Mouse (Mus musculus) forebrain, embryonic 14.5 days (tissue): ENCODE measurements around the gene Aldh3a1. TPM values are rescaled to one million over a fixed set of nuclear protein-coding genes. Genes with fewer than 3 reads are reported as not detected.
"Not testable (repeated sequence)": the region's sequence is repeated elsewhere in the genome, so short reads cannot be mapped to it uniquely, and the experiment has no call there.

Experiments used
- ATAC-seq: fragments of 200-750 bp; cut with Nextera tagmentation; 2 replicates; pipeline ENCODE4 v1.8.0; 2017; ENCODE audit warnings: mild to moderate bottlenecking, moderate library complexity
- DNase-seq: peaks from one replicate; pipeline ENCODE4 v3.0.0-alpha.2; 2015; ENCODE audit warnings: low spot score
- H3K27ac ChIP-seq: fragments of 300-500 bp; sonication (generic); 2 replicates; pipeline ENCODE4 v1.5.1; 2014; ENCODE audit warnings: low read depth, mild to moderate bottlenecking, control low read depth, low read length, moderate library complexity
- H3K27me3 ChIP-seq: fragments of 300-500 bp; sonication (generic); replicated peaks from 2 replicates; pipeline ENCODE4 v1.6.1; 2014; ENCODE audit warnings: low read length, control low read depth, mixed read lengths; ENCODE audit not compliant: control insufficient read depth, insufficient read depth
- H3K36me3 ChIP-seq: fragments of 300-500 bp; sonication (generic); 2 replicates; pipeline ENCODE4 v1.6.1; 2014; ENCODE audit warnings: low read length, control low read depth; ENCODE audit not compliant: control insufficient read depth, insufficient read depth
- H3K4me1 ChIP-seq: fragments of 300-500 bp; sonication (generic); 2 replicates; pipeline ENCODE4 v1.6.1; 2014; ENCODE audit warnings: antibody characterized with exemption, low read length, control low read depth; ENCODE audit not compliant: control insufficient read depth, insufficient read depth
- H3K4me2 ChIP-seq: fragments of 300-500 bp; sonication (generic); 2 replicates; pipeline ENCODE4 v1.6.1; 2014; ENCODE audit warnings: mild to moderate bottlenecking, control low read depth, low read length
- H3K4me3 ChIP-seq: fragments of 300-500 bp; sonication (generic); 2 replicates; pipeline ENCODE4 v1.5.1; 2014; ENCODE audit warnings: low read depth, low read length, control low read depth
- H3K9ac ChIP-seq: fragments of 300-500 bp; sonication (generic); 2 replicates; pipeline ENCODE4 v1.6.1; 2014; ENCODE audit warnings: mild to moderate bottlenecking, low read length, control low read depth, moderate library complexity
- H3K9me3 ChIP-seq: fragments of 300-500 bp; sonication (generic); replicated peaks from 2 replicates; pipeline ENCODE4 v1.6.1; 2016; ENCODE audit warnings: low read length, control low read depth, mixed read lengths; ENCODE audit not compliant: control insufficient read depth
- WGBS: fragments of 180-500 bp; shearing (Covaris S2); extraction: QIAGEN DNeasy Blood & Tissue Kit; methylation state at CpG from one replicate; pipeline ENCODE4 v1.1.7; 2014; 5-methylcytosine and 5-hydroxymethylcytosine counted together
- polyA plus RNA-seq: library from polyadenylated mRNA; unstranded; fragments of >200 nt; fragmentation: Nextera tagmentation; extraction: Ambion mirVana; gene quantifications from 2 replicates; pipeline ENCODE4 v1.2.1, GENCODE M21; 2014

Aldh3a1 gene
- polyA plus RNA-seq, 1 experiment from 2014 or later, result not detected

GRCm38 (mm10) chr11:61173477-61173876 is 33.9 kb upstream of the Aldh3a1 start:
- not testable (repeated sequence) for H3K27ac ChIP-seq, H3K36me3 ChIP-seq, DNase-seq, H3K9me3 ChIP-seq, ATAC-seq, H3K27me3 ChIP-seq
- peak overlapping the region; percentile 100 for H3K9ac ChIP-seq
- H3K4me3 ChIP-seq, result peak overlapping the region; percentile 96
- H3K4me1 ChIP-seq, result peaks cover 35% of the 10 kb centered on the region
- WGBS, result 16% methylated on average over 15 of the region's 15 CpGs
- H3K4me2 ChIP-seq, result peak overlapping the region; percentile 64

GRCm38 (mm10) chr11:61174291-61174820 is 33.0 kb upstream of the Aldh3a1 start:
- H3K36me3 ChIP-seq, result no peaks in the 10 kb centered on the region
- H3K4me3 ChIP-seq, result peak overlapping the region; percentile 96
- peak overlapping the region; percentile 64 for H3K4me2 ChIP-seq
- DNase-seq, result peak; percentile 83
- no peaks in the 10 kb centered on the region for H3K9me3 ChIP-seq
- ATAC-seq, result peak; percentile 43
- H3K27me3 ChIP-seq, result no peaks in the 10 kb centered on the region
- peaks cover 31% of the 10 kb centered on the region for H3K4me1 ChIP-seq
- WGBS, result 1% methylated on average over 28 of the region's 28 CpGs
- H3K27ac ChIP-seq, result peak overlapping the region; percentile 98
- peak overlapping the region; percentile 100 for H3K9ac ChIP-seq

- Histone ChIP-seq H3K4me1 (peaks cover 27% of the 10 kb centered on the region), H3K27me3 (no peaks in the 10 kb centered on the region), H3K4me2 (peak within 1 kb of the TSS; percentile 64), H3K27ac (peak within 1 kb of the TSS; percentile 98), H3K36me3 (no peaks in the 10 kb centered on the region), H3K9ac (peak within 1 kb of the TSS; percentile 100), H3K4me3 (peak within 1 kb of the TSS; percentile 96), H3K9me3 (no peaks in the 10 kb centered on the region)
- peak; percentile 100 for DNase-seq
- peak; percentile 96 for ATAC-seq
- under 1% methylated on average over 66 of the region's 69 CpGs for WGBS
Measured at GRCm38 (mm10) chr11:61174821-61175658, 32.3 kb upstream of the Aldh3a1 start, which contains the start of gene Usp22. Gene Usp22 (minus strand): TSS chr11:61175055.

- H3K36me3 ChIP-seq, result no peaks in the 10 kb centered on the region
- no peaks in the 10 kb centered on the region for H3K9me3 ChIP-seq
- no peak overlapping the region for H3K9ac ChIP-seq
- 72% methylated on average over 5 of the region's 5 CpGs for WGBS
- peak overlapping the region; percentile 98 for H3K27ac ChIP-seq
- peaks cover 21% of the 10 kb centered on the region for H3K4me1 ChIP-seq
- H3K4me2 ChIP-seq, result peak overlapping the region; percentile 42
- H3K27me3 ChIP-seq, result no peaks in the 10 kb centered on the region
- peak overlapping the region; percentile 96 for H3K4me3 ChIP-seq
- ATAC-seq (no peak), DNase-seq (no peak)
Measured at GRCm38 (mm10) chr11:61175778-61176177, 31.6 kb upstream of the Aldh3a1 start.

- Histone ChIP-seq H3K9ac (no peak overlapping the region), H3K36me3 (no peaks in the 10 kb centered on the region), H3K27ac (no peak overlapping the region), H3K4me2 (0 out of 2 replicates have a peak overlapping the region, but pooled peaks have one; percentile 42), H3K27me3 (no peaks in the 10 kb centered on the region), H3K9me3 (no peaks in the 10 kb centered on the region), H3K4me1 (peaks cover 19% of the 10 kb centered on the region), H3K4me3 (no peak overlapping the region)
- no peak for DNase-seq
- no peak for ATAC-seq
- WGBS, result 86% methylated on average over 1 of the region's 1 CpGs
Measured at GRCm38 (mm10) chr11:61176321-61176720, 31.0 kb upstream of the Aldh3a1 start.

- DNase-seq (peak; percentile 70), ATAC-seq (no peak)
- Histone ChIP-seq H3K36me3 (no peaks in the 10 kb centered on the region), H3K27ac (peak overlapping the region; percentile 48; the same call in 1 of the 2 replicates), H3K9ac (no peak overlapping the region), H3K9me3 (no peaks in the 10 kb centered on the region), H3K4me2 (no peak overlapping the region), H3K4me3 (no peak overlapping the region), H3K4me1 (peaks cover 4% of the 10 kb centered on the region; the same call in 1 of the 2 replicates), H3K27me3 (no peaks in the 10 kb centered on the region)
- WGBS, result 81% methylated on average over 3 of the region's 3 CpGs
Measured at GRCm38 (mm10) chr11:61180361-61180760, 27.0 kb upstream of the Aldh3a1 start.

GRCm38 (mm10) chr11:61181624-61182023 is 25.7 kb upstream of the Aldh3a1 start:
- H3K9me3 ChIP-seq, result no peaks in the 10 kb centered on the region
- ATAC-seq, result no peak

GRCm38 (mm10) chr11:61183820-61184219 is 23.5 kb upstream of the Aldh3a1 start:
- Histone ChIP-seq H3K27me3 (no peaks in the 10 kb centered on the region), H3K36me3 (no peaks in the 10 kb centered on the region), H3K4me3 (no peak overlapping the region), H3K4me2 (no peak overlapping the region), H3K4me1 (no peaks in the 10 kb centered on the region), H3K27ac (no peak overlapping the region), H3K9me3 (no peaks in the 10 kb centered on the region), H3K9ac (no peak overlapping the region)
- 64% methylated on average over 1 of the region's 1 CpGs for WGBS
- DNase-seq, result no peak
- ATAC-seq, result no peak

More at GRCm38 (mm10) chr11:61181624-61182023, 25.7 kb upstream of the Aldh3a1 start:
- Histone ChIP-seq H3K9ac (no peak overlapping the region), H3K4me1 (no peaks in the 10 kb centered on the region), H3K27ac (no peak overlapping the region), H3K4me3 (no peak overlapping the region), H3K36me3 (no peaks in the 10 kb centered on the region), H3K27me3 (no peaks in the 10 kb centered on the region), H3K4me2 (no peak overlapping the region)
- no peak for DNase-seq

GRCm38 (mm10) chr11:61190776-61191175 is 16.6 kb upstream of the Aldh3a1 start:
- Histone ChIP-seq H3K4me2 (no peak overlapping the region), H3K27me3 (no peaks in the 10 kb centered on the region), H3K4me1 (no peaks in the 10 kb centered on the region), H3K9ac (no peak overlapping the region), H3K27ac (no peak overlapping the region), H3K9me3 (no peaks in the 10 kb centered on the region), H3K36me3 (no peaks in the 10 kb centered on the region), H3K4me3 (no peak overlapping the region)
- ATAC-seq (no peak), DNase-seq (peak; percentile 39)
- WGBS, result 75% methylated on average over 2 of the region's 2 CpGs
